Mouse (Mus musculus) small intestine, adult 2 months (tissue): ENCODE measurements at regions not wholly inside any gene's neighbourhood (a gene's known extent, or its start where the extent isn't known, plus 50 kb on each side); places are given as distances from the start of the nearest gene placed in this dataset.

ENCODE experiments used
- H3K27ac ChIP-seq: fragments of 200-500 bp; 2 replicates; pipeline ENCODE4 v1.5.1; 2012; ENCODE audit warnings: low read depth, low read length, control low read depth, inconsistent platforms; ENCODE audit not compliant: insufficient read depth
- H3K27me3 ChIP-seq: fragments of 200-500 bp; 2 replicates; pipeline ENCODE4 v1.6.1; 2012; ENCODE audit warnings: mild to moderate bottlenecking, moderate library complexity, low read length, inconsistent platforms; ENCODE audit not compliant: control insufficient read depth, insufficient read depth
- H3K36me3 ChIP-seq: fragments of 200-500 bp; 2 replicates; pipeline ENCODE4 v1.6.1; 2012; ENCODE audit warnings: mild to moderate bottlenecking, low read length, control low read depth, inconsistent platforms; ENCODE audit not compliant: control insufficient read depth, insufficient read depth
- H3K4me1 ChIP-seq: fragments of 200-500 bp; 2 replicates; pipeline ENCODE4 v1.6.1; 2012; ENCODE audit warnings: low read length, inconsistent platforms, mixed read lengths; ENCODE audit not compliant: control insufficient read depth, insufficient read depth, insufficient read length
- H3K4me3 ChIP-seq: fragments of 200-500 bp; 2 replicates; pipeline ENCODE4 v1.5.1; 2012; ENCODE audit warnings: low read depth, mild to moderate bottlenecking, control low read depth, inconsistent platforms, low read length, moderate library complexity
- CTCF ChIP-seq: fragments of 200-500 bp; IDR thresholded peaks from 2 replicates; pipeline ENCODE4 v1.5.1; 2012; ENCODE audit warnings: low read depth, mild to moderate bottlenecking, control low read depth, inconsistent platforms, low read length, moderate library complexity, mixed read lengths; ENCODE audit not compliant: insufficient replicate concordance, insufficient read length; ENCODE audit errors: extremely low read depth
- POLR2A ChIP-seq: fragments of 200-500 bp; IDR thresholded peaks from 2 replicates; pipeline ENCODE4 v1.6.1; 2012; ENCODE audit warnings: low read depth, mild to moderate bottlenecking, control low read depth, inconsistent platforms, low read length, moderate library complexity
- WGBS: fragments of 180-500 bp; shearing (Covaris S2); methylation state at CpG from one replicate; pipeline ENCODE4 v1.1.7; 2018; 5-methylcytosine and 5-hydroxymethylcytosine counted together

DNA sequence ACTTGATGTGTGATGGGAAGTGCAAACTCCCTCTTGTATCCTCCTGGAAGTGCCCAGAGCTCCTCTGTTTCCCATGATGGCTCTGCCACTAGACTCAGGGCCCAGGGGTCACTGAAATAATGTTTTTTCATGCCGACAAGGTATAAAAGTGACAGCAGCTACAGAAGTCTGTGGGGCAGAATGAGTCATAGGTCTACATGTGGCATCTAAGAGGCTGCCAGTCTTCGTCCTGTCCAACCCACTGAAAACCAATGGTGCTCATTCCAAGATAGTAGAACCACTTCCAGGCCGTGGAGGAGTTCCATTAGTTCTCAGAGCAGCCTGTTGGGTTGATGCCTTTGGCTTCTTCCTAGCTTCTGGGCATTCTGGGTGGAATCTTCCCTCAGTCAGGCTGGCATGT is 65.3 kb upstream of the Atp1a1 start:
- H3K36me3 ChIP-seq: no peaks in the 10 kb centered on the region
- WGBS: 64% methylated on average over 3 of the region's 3 CpGs

DNA sequence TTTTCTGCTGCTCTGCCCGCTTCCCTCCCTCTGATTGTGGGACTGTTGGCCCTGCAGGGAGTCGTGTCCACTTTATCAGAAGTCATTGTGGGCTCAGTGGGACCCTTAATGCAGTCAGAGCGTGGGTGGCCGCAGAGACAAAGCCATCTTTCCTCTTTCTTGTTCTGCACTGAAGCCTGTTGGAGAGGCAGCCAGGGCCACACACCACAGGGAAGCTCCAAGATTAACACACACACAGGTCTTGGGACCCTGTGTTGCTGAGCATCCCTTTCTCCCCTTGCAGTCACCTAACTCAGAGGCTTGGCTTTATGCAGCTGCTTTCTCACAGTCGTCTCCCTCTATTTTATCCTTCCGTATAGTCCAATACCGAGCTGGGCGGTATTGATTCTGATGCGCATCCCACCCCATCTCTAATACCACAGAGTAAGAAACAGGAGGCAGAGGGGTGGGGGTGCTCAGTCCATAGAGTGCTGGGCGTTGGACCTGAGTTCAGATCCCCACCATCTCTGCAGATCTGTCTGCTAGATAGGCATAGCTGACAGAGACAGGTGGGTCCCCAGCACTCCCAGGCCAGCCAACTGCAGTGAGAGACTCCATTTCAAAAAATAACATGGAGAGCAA is 63.4 kb upstream of the Atp1a1 start:
- Histone ChIP-seq H3K4me1 (peaks cover 35% of the 10 kb centered on the region), H3K27ac (peak overlapping the region; percentile 99), H3K36me3 (no peaks in the 10 kb centered on the region), H3K4me3 (peak overlapping the region; percentile 42), H3K27me3 (no peaks in the 10 kb centered on the region)
- 27% methylated on average over 10 of the region's 10 CpGs for WGBS
- TF ChIP-seq CTCF: no peak
- TF ChIP-seq POLR2A: no peak

More for the DNA sequence above, 65.3 kb upstream of the Atp1a1 start:
- Histone ChIP-seq H3K27ac (peak overlapping the region; percentile 82), H3K4me1 (peaks cover 35% of the 10 kb centered on the region), H3K4me3 (no peak overlapping the region), H3K27me3 (no peaks in the 10 kb centered on the region)
- TF ChIP-seq POLR2A (no peak), CTCF (no peak)

DNA sequence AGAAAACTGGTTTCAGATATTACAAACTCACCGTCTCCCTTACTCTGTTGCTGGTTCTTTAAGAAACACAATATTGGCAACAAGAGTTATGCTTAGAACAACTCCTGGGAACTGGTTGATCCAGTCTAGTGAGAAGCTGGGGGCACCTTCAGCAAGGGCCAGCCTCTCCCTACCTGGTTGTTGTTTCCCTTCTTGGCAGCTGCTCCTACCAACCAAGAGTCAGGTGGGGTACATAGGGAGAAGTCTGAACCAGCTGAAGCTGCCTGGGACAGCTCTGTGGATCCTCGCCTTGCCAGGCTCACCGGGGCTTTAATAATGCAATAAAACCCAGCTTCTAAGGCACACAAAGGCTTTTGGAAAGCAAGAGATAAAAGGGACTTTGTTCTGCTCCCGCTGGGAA is 62.7 kb upstream of the Atp1a1 start:
- no peak for TF ChIP-seq CTCF
- no peak for TF ChIP-seq POLR2A
- H3K36me3 ChIP-seq: no peaks in the 10 kb centered on the region
- H3K4me1 ChIP-seq: peaks cover 35% of the 10 kb centered on the region
- H3K4me3 ChIP-seq: no peak overlapping the region
- H3K27ac ChIP-seq: peak overlapping the region; percentile 99
- H3K27me3 ChIP-seq: no peaks in the 10 kb centered on the region
- 28% methylated on average over 4 of the region's 4 CpGs for WGBS

DNA sequence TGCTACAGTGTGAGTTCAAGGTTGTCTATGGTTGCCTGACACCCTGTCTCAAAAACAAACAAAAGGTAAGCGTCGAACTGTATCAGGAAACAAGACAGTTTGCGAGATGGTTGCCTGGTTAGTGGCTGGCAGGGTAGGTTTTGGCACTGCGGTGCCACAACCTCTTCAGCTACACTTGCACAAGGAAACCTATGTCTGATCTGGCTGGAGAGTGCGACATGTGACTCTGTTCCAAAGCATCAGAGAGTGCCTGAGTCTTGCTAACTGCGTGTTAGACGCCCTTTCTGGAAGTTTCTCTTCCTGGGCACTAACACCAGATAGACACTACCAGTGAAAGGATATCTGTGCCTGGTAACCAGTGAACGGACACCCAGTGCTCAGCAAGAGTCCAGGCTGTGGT is 62.1 kb upstream of the Atp1a1 start:
- peak overlapping the region; percentile 99 for H3K27ac ChIP-seq
- no peak for TF ChIP-seq CTCF
- TF ChIP-seq POLR2A: no peak
- peaks cover 35% of the 10 kb centered on the region for H3K4me1 ChIP-seq
- no peaks in the 10 kb centered on the region for H3K36me3 ChIP-seq
- H3K27me3 ChIP-seq: no peaks in the 10 kb centered on the region
- WGBS: 25% methylated on average over 8 of the region's 8 CpGs
- no peak overlapping the region for H3K4me3 ChIP-seq

DNA sequence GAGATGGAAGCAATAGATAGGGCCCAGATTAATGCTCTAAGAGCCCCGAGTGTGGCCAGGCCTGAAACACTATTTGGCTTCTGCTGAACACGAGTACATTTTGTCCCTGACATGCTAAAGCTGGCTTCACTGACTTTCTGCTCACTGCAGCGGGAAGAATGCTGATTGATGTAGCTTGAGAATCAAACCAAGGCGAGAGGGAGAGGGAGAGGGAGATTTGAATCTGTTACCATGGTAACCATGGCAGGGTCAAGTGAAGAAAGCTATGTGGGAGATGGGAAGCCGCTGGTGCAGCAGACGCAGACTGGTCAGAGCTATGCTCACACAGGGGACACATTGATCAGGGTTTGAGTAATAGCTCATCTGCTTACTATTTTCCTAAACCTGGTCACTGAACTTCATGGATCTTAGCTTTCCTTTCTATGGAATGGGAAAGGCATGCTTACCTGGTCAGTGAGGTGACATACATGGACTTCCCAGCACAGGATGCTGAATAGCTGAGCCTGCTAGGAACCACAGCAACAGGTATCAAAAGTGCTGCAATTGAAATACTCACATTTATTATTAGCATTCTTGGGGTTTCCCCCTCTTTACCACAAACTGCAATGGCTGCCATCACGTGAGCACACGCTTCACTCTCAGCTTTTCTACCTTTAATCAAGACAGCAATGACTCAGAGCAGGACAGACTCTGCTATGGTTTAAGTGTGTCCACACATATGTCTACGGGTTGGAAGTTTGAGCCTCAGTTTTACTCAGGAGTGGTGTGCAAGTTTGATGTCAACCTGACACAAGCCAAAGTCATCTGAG is 56.9 kb upstream of the Atp1a1 start:
- no peak for TF ChIP-seq CTCF
- no peak for TF ChIP-seq POLR2A
- H3K4me3 ChIP-seq: no peak overlapping the region
- H3K27ac ChIP-seq: no peak overlapping the region
- no peaks in the 10 kb centered on the region for H3K36me3 ChIP-seq
- H3K27me3 ChIP-seq: no peaks in the 10 kb centered on the region
- WGBS: 73% methylated on average over 9 of the region's 9 CpGs
- H3K4me1 ChIP-seq: peaks cover 8% of the 10 kb centered on the region; the same call in 1 of the 2 replicates

DNA sequence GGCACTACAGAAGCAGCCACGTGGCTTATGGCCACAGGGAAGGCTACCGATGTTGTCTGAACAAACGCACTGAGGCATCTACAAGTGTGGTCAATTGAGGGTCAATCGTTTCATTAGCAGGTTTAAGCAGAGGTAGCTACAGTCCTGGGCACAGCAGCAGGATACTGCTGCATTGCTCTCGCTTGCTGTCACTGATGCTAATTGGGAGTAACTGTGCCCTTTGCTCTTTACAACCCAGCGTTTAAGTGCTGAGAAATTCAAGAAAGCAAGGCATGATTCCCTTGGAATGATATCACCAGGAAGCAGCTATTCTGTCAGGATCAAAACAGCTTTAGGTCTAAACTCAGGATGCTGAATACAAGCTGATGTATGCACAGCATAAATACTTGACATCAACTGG is 56.2 kb upstream of the Atp1a1 start:
- Histone ChIP-seq H3K4me3 (no peak overlapping the region), H3K36me3 (no peaks in the 10 kb centered on the region), H3K27me3 (no peaks in the 10 kb centered on the region), H3K4me1 (peaks cover 8% of the 10 kb centered on the region; the same call in 1 of the 2 replicates), H3K27ac (peak overlapping the region; percentile 14)
- no peak for TF ChIP-seq POLR2A
- no peak for TF ChIP-seq CTCF
- WGBS: 28% methylated on average over 6 of the region's 6 CpGs

DNA sequence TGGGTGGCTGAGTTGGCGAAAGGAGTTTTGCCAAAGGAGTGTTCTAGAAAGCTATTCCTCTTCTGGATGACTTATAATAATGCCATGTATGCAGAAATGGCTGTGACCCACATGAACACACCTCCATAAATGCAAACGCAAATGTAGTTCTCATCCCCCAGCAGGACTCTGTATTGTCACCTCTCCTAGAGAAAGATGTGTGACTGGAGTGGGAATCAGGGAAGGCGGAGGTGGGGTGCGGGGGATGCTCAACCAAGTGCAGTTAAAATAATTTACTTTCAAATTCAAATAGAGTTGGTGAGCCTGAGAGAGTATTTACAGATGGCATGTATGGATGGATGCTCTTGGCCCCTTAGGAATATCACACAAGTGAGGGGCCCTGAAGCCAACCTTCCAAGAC is 55.7 kb upstream of the Atp1a1 start:
- peaks cover 9% of the 10 kb centered on the region; the same call in 1 of the 2 replicates for H3K4me1 ChIP-seq
- H3K27me3 ChIP-seq: no peaks in the 10 kb centered on the region
- WGBS: 96% methylated on average over 4 of the region's 4 CpGs
- peak overlapping the region; percentile 14; the same call in 1 of the 2 replicates for H3K27ac ChIP-seq
- no peak for TF ChIP-seq POLR2A
- no peak for TF ChIP-seq CTCF
- H3K4me3 ChIP-seq: no peak overlapping the region
- H3K36me3 ChIP-seq: no peaks in the 10 kb centered on the region

DNA sequence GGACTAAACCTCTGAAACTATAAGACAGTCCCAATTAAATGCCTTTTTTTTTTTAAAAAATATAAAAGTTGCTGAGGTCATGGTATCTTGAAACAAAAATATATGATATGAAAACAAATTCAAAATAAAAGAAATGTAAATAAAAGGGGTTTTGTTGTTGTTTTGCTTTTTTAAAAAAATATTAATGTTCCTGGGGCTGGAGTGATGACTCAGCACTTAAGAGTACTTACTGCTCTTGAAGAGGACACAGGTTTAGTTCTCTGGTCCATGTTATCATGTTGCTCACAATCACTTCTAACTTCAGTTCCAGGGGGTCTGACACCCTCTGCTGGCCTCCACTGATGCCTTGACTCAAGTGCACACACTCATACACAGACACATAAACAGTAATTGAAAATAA is 53.5 kb upstream of the Atp1a1 start:
- TF ChIP-seq POLR2A: no peak
- no peak for TF ChIP-seq CTCF

More for the DNA sequence above, 53.5 kb upstream of the Atp1a1 start:
- H3K27me3 ChIP-seq: no peaks in the 10 kb centered on the region
- H3K4me1 ChIP-seq: peaks cover 18% of the 10 kb centered on the region; the same call in 1 of the 2 replicates
- H3K36me3 ChIP-seq: no peaks in the 10 kb centered on the region
- H3K4me3 ChIP-seq: no peak overlapping the region
- H3K27ac ChIP-seq: no peak overlapping the region
